Mouse (Mus musculus): ENCODE measurements at regions not wholly inside any gene's neighbourhood (a gene's known extent, or its start where the extent isn't known, plus 50 kb on each side); places are given as distances from the start of the nearest gene placed in this dataset.

GRCm38 (mm10) chr12:59411491-59411890 is 192.0 kb upstream of the Fbxo33 start:
- ChIA-PET POLR2A (no interaction called here), CTCF (no interaction called here)

DNA sequence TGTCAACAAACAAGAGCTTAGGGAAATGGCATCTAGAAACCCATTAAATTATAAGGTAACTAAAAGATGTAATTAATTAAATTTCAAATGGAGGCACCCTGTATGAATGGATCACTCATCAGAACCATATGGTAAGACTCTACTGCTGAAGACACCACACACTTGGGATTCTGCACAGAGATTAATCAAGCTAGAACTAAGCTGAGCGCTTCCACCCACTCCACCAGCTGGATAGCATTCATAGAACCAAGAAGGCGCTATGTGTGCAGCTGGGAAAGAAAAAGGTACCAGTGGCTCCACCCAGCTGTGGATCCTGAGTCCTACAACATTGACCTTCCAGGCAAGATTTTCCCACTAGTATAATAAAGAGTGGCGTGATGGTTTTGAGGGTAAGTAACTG is 171.6 kb upstream of the Fbxo33 start:
- ChIA-PET POLR2A (interaction anchor here in 1 of 4 experiments (0.6 kb wide), 1 partner anchor 78 kb away, joined by 3 read pairs; no protein-coding TSS in a partner anchor), CTCF (no interaction called here)

DNA sequence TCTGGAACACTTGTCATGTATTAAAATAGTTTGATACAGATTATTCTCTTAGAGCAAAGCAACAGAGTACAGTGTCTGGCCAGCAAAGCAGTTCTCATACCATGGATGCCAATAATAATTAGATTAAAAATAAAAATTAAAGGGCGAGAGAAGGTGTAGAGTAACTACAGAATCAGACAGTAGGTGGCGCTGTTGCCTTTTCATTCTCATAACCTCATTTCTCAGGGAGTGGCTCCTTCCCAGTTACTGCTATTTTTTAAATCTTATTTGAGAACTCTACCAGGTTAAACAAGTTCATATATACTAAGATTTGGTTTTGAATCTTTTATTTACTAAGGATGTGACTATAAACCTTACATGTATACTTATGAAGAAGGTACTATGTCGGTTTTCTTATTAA is 163.3 kb upstream of the Fbxo33 start:
- POLR2A ChIA-PET, result no interaction called here
- CTCF ChIA-PET, result no interaction called here

DNA sequence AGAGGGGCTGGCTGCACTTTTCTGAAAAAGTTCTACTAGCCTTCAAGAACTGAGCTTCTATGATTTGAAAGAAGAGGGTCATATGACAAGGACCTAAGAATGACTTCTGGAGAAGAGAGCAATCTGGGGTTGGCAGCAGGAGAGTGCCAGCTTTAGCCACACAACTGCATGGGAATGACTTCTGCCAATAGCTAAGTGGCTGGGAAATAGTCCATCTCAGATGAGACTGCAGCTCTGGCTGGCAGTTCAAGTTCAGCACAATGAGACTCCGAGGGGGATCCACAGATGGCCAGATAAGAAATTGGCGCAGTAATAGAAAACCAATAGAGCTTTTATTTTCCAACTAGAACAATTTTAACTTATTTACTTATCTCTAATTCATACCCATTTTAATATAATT is 122.1 kb upstream of the Fbxo33 start:
- POLR2A ChIA-PET, result no interaction called here
- CTCF ChIA-PET, result no interaction called here

GRCm38 (mm10) chr12:59330753-59331152 is 111.2 kb upstream of the Fbxo33 start:
- ChIA-PET POLR2A (interaction anchor here in 1 of 4 experiments (0.6 kb wide), 1 partner anchor 18 kb away, joined by 3 read pairs; no protein-coding TSS in a partner anchor), CTCF (no interaction called here)

DNA sequence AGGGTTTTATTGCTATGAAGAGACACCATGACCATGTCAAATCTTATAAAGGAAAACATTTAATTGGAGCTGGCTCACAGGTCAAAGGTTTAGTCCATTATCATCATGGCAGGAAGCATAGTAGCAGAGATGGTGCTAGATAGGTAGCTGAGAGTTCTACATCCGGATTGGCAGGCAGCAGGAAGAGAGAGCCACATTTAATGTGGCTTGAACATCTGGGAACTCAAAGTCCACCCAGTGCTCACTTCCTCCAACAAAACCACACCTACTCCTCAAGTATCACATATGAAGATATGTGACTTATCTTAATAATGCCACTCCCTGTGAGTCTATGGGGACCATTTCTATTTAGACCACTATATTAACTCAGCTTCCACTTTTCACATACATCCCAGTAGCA is 93.2 kb upstream of the Fbxo33 start:
- CTCF ChIA-PET, result no interaction called here
- POLR2A ChIA-PET, result interaction anchor here in 3 of 4 experiments (0.6 to 1.6 kb wide), 3 partner anchors 11 to 79 kb away, joined by 3 read pairs; no protein-coding TSS in a partner anchor

GRCm38 (mm10) chr12:59307958-59308357 is 88.4 kb upstream of the Fbxo33 start:
- CTCF ChIA-PET, result no interaction called here
- POLR2A ChIA-PET, result no interaction called here

- ChIA-PET CTCF (no interaction called here), POLR2A (no interaction called here)
Measured at GRCm38 (mm10) chr12:59304522-59304921, 85.0 kb upstream of the Fbxo33 start.
